Mouse (Mus musculus): ENCODE results near the gene Wdr20. TPM values are rescaled to one million over a fixed set of nuclear protein-coding genes. Genes with fewer than 3 reads are reported as not detected.

Wdr20 gene
- polyA plus RNA-seq, 1 experiment, result 13.1 TPM

GRCm38 (mm10) chr12:110791026-110791425, 53.3 kb downstream of the Wdr20 start:
- no peak overlapping the region for H3K4me3 ChIP-seq (replicated peaks)
- no peak for TF ChIP-seq FLI1 (IDR thresholded peaks at IDR 0.05; ENCODE audit: low read length)
- no peak for TF ChIP-seq GATA1 (IDR thresholded peaks at IDR 0.05; ENCODE audit: borderline replicate concordance, low read length)
- peaks cover 24% of the 10 kb centered on the region for H3K4me1 ChIP-seq
- peaks cover 84% of the 10 kb centered on the region for H3K36me3 ChIP-seq (replicated peaks; ENCODE audit: low read length)
- H3K9me3 ChIP-seq, result no peaks in the 10 kb centered on the region
- no peaks in the 10 kb centered on the region for H3K27me3 ChIP-seq (replicated peaks)

GRCm38 (mm10) chr12:110795035-110795434, 57.3 kb downstream of the Wdr20 start:
- peaks cover 89% of the 10 kb centered on the region for H3K36me3 ChIP-seq (replicated peaks; ENCODE audit: low read length)
- H3K4me1 ChIP-seq, result peaks cover 32% of the 10 kb centered on the region
- no peaks in the 10 kb centered on the region for H3K27me3 ChIP-seq (replicated peaks)
- TF ChIP-seq GATA1 (IDR thresholded peaks at IDR 0.05; ENCODE audit: borderline replicate concordance, low read length) (no peak), FLI1 (IDR thresholded peaks at IDR 0.05; ENCODE audit: low read length) (no peak)
- H3K4me3 ChIP-seq (replicated peaks), result no peak overlapping the region
- no peaks in the 10 kb centered on the region for H3K9me3 ChIP-seq

- no peak for TF ChIP-seq GATA1 (IDR thresholded peaks at IDR 0.05; ENCODE audit: borderline replicate concordance, low read length)
- TF ChIP-seq FLI1 (IDR thresholded peaks at IDR 0.05; ENCODE audit: low read length), result no peak
- H3K4me3 ChIP-seq (replicated peaks), result no peak overlapping the region
- no peaks in the 10 kb centered on the region for H3K9me3 ChIP-seq
- peaks cover 88% of the 10 kb centered on the region for H3K36me3 ChIP-seq (replicated peaks; ENCODE audit: low read length)
- peaks cover 32% of the 10 kb centered on the region for H3K4me1 ChIP-seq
- H3K27me3 ChIP-seq (replicated peaks), result no peaks in the 10 kb centered on the region
Measured at GRCm38 (mm10) chr12:110796748-110797147, 59.0 kb downstream of the Wdr20 start.

GRCm38 (mm10) chr12:110797202-110797601, 59.5 kb downstream of the Wdr20 start:
- TF ChIP-seq FLI1 (IDR thresholded peaks at IDR 0.05; ENCODE audit: low read length) (no peak), GATA1 (IDR thresholded peaks at IDR 0.05; ENCODE audit: borderline replicate concordance, low read length) (no peak)
- H3K36me3 ChIP-seq (replicated peaks; ENCODE audit: low read length), result peaks cover 90% of the 10 kb centered on the region

GRCm38 (mm10) chr12:110797842-110798431, 60.2 kb downstream of the Wdr20 start:
- Histone ChIP-seq H3K9me3 (no peaks in the 10 kb centered on the region), H3K4me1 (peaks cover 31% of the 10 kb centered on the region), H3K27me3 (replicated peaks) (no peaks in the 10 kb centered on the region), H3K4me3 (replicated peaks) (no peak overlapping the region), H3K36me3 (replicated peaks; ENCODE audit: low read length) (peaks cover 90% of the 10 kb centered on the region)
- TF ChIP-seq GATA1 (IDR thresholded peaks at IDR 0.05; ENCODE audit: borderline replicate concordance, low read length) (no peak), FLI1 (IDR thresholded peaks at IDR 0.05; ENCODE audit: low read length) (no peak)

More at GRCm38 (mm10) chr12:110797202-110797601, 59.5 kb downstream of the Wdr20 start:
- Histone ChIP-seq H3K9me3 (no peaks in the 10 kb centered on the region), H3K4me1 (peaks cover 34% of the 10 kb centered on the region), H3K4me3 (replicated peaks) (no peak overlapping the region), H3K27me3 (replicated peaks) (no peaks in the 10 kb centered on the region)

- Histone ChIP-seq H3K36me3 (replicated peaks; ENCODE audit: low read length) (peaks cover 89% of the 10 kb centered on the region), H3K4me1 (peaks cover 31% of the 10 kb centered on the region), H3K27me3 (replicated peaks) (no peaks in the 10 kb centered on the region), H3K9me3 (no peaks in the 10 kb centered on the region), H3K4me3 (replicated peaks) (no peak overlapping the region)
- TF ChIP-seq FLI1 (IDR thresholded peaks at IDR 0.05; ENCODE audit: low read length) (no peak), GATA1 (IDR thresholded peaks at IDR 0.05; ENCODE audit: borderline replicate concordance, low read length) (no peak)
Measured at GRCm38 (mm10) chr12:110799226-110799625, 61.5 kb downstream of the Wdr20 start.

- Histone ChIP-seq H3K36me3 (replicated peaks; ENCODE audit: low read length) (peaks cover 94% of the 10 kb centered on the region), H3K4me3 (replicated peaks) (no peak overlapping the region), H3K9me3 (no peaks in the 10 kb centered on the region), H3K27me3 (replicated peaks) (no peaks in the 10 kb centered on the region), H3K4me1 (peaks cover 33% of the 10 kb centered on the region)
- TF ChIP-seq FLI1 (IDR thresholded peaks at IDR 0.05; ENCODE audit: low read length), result no peak
- TF ChIP-seq GATA1 (IDR thresholded peaks at IDR 0.05; ENCODE audit: borderline replicate concordance, low read length), result no peak
Measured at GRCm38 (mm10) chr12:110801876-110802464, 64.2 kb downstream of the Wdr20 start.

DNA sequence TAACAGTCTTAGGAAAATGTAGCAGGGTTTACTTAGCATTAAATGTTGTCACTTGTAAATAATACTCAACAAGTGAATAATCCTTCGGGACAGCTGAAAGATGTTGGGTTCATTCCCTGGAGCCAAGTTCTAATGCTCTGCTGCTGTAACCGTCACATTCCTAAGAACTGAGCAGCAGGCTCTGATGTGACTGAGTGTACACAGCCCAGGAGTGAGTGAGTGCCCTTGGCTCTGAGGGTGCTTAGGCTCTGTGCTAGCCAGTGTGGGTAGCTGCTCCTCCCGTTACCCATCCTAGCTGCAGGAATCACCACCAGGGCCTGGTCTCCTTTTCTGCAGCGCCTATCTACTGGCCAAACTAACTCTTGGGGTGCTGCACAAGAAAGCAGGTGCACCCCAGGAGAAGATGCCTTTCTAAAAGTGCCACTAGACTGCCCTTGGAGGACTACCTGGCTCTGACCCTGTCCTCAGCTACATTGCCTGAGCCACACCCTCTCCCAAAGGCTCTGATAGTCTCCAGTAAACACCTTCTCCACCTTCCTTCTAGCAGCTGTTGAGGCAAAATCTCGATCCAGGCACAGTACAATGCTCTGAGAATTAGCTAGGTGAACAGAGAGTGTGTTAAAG, 65.0 kb downstream of the Wdr20 start:
- peaks cover 32% of the 10 kb centered on the region for H3K4me1 ChIP-seq
- TF ChIP-seq FLI1 (IDR thresholded peaks at IDR 0.05; ENCODE audit: low read length) (no peak), GATA1 (IDR thresholded peaks at IDR 0.05; ENCODE audit: borderline replicate concordance, low read length) (no peak)
- H3K36me3 ChIP-seq (replicated peaks; ENCODE audit: low read length), result peaks cover 94% of the 10 kb centered on the region
- no peaks in the 10 kb centered on the region for H3K27me3 ChIP-seq (replicated peaks)
- H3K4me3 ChIP-seq (replicated peaks), result no peak overlapping the region
- no peaks in the 10 kb centered on the region for H3K9me3 ChIP-seq

- Histone ChIP-seq H3K4me3 (replicated peaks) (no peak overlapping the region), H3K9me3 (no peaks in the 10 kb centered on the region), H3K4me1 (peaks cover 42% of the 10 kb centered on the region), H3K27me3 (replicated peaks) (no peaks in the 10 kb centered on the region), H3K36me3 (replicated peaks; ENCODE audit: low read length) (peaks cover 96% of the 10 kb centered on the region)
- TF ChIP-seq FLI1 (IDR thresholded peaks at IDR 0.05; ENCODE audit: low read length), result no peak
- no peak for TF ChIP-seq GATA1 (IDR thresholded peaks at IDR 0.05; ENCODE audit: borderline replicate concordance, low read length)
Measured at GRCm38 (mm10) chr12:110804261-110804660, 66.5 kb downstream of the Wdr20 start.
